26 mouse cellular contexts compared by ENCODE assay signal in genomic region chr11:38060105-38060504, GRCm38 (mm10).
DNase-seq lines count a peak whose midpoint lies in the region; ATAC-seq and TF ChIP-seq lines count a peak whose summit lies in the region.
"Had no signal": no experiment of that assay in that cellular context is flagged by ENCODE, and none has a peak within 500 bp of the region (broad histone marks: within the 10 kb centered on the region; RNA-seq: fewer than 3 reads in every experiment).

No protein-coding gene starts in this region.

- H3K9ac ChIP-seq in embryonic facial prominence, embryonic 14.5 days (ENCODE audit: low read depth, low read length), result no peak overlapping the region
- no peak overlapping the region for H3K9ac ChIP-seq in kidney, embryonic 14.5 days (ENCODE audit: low read depth, low read length)
- H3K9ac ChIP-seq in lung, embryonic 14.5 days, result no peak overlapping the region
- H3K9ac ChIP-seq: embryonic facial prominence, embryonic 12.5 days; forebrain, embryonic 12.5 days; heart, embryonic 12.5 days; hindbrain, embryonic 12.5 days; limb, embryonic 13.5 days; liver, embryonic 12.5 days; midbrain, embryonic 13.5 days had no signal

- H3K27me3 ChIP-seq in embryonic facial prominence, embryonic 14.5 days (replicated peaks; ENCODE audit: control insufficient read depth, insufficient read depth, low read length), result no peaks in the 10 kb centered on the region
- H3K27me3 ChIP-seq in embryonic facial prominence, embryonic 10.5 days (replicated peaks; ENCODE audit: low read depth, poor library complexity, severe bottlenecking), result no peaks in the 10 kb centered on the region
- H3K27me3 ChIP-seq in kidney, embryonic 14.5 days (ENCODE audit: control insufficient read depth, insufficient read depth, low read length), result no peaks in the 10 kb centered on the region
- no peaks in the 10 kb centered on the region for H3K27me3 ChIP-seq in kidney, adult 2 months (replicated peaks; ENCODE audit: control insufficient read depth, insufficient read depth, low read length)
- no peaks in the 10 kb centered on the region for H3K27me3 ChIP-seq in lung, embryonic 14.5 days (ENCODE audit: insufficient read depth, low read length)
- H3K27me3 ChIP-seq: embryonic facial prominence, embryonic 12.5 days; forebrain, embryonic 12.5 days; heart, embryonic 12.5 days; hindbrain, embryonic 12.5 days; limb, embryonic 13.5 days; liver, embryonic 12.5 days; midbrain, embryonic 13.5 days had no signal

- no peak for TF ChIP-seq POLR2A in kidney, adult 2 months (IDR thresholded peaks at IDR 0.05; ENCODE audit: low read depth, low read length)
- no peak for TF ChIP-seq POLR2A in lung, adult 2 months (IDR thresholded peaks at IDR 0.05; ENCODE audit: borderline replicate concordance, extremely low read depth, low read depth, low read length)

- whole genome bisulfite sequencing in embryonic facial prominence, embryonic 14.5 days, result 49% methylated on average over 2 of the region's 2 CpGs
- 78% methylated on average over 2 of the region's 2 CpGs for WGBS in embryonic facial prominence, embryonic 10.5 days
- 59% methylated on average over 2 of the region's 2 CpGs for WGBS in kidney, embryonic 14.5 days
- 42% methylated on average over 2 of the region's 2 CpGs for WGBS in kidney, adult 2 months
- 41% methylated on average over 2 of the region's 2 CpGs for WGBS in lung, embryonic 14.5 days
- 52% methylated on average over 2 of the region's 2 CpGs for WGBS in lung, adult 2 months

- ATAC-seq in embryonic facial prominence, embryonic 14.5 days (ENCODE audit: low read depth), result no peak
- peak; percentile 57; the same call in 1 of the 2 replicates for ATAC-seq in kidney, embryonic 14.5 days (ENCODE audit: low FRiP score, low TSS enrichment)
- ATAC-seq in lung, embryonic 14.5 days (ENCODE audit: insufficient read depth), result no peak
- ATAC-seq: liver, embryonic 12.5 days; midbrain, embryonic 13.5 days had no signal

- DNase-seq in embryonic facial prominence, embryonic 14.5 days (ENCODE audit: low spot score), result peak; percentile 7
- DNase-seq in embryonic facial prominence, embryonic 10.5 days (ENCODE audit: low spot score), result no peak
- no peak for DNase-seq in kidney, adult 2 months
- peak; percentile 14 for DNase-seq in lung, embryonic 14.5 days
- DNase-seq in lung, adult 2 months, result no peak
- peak; percentile 12 for DNase-seq in mesoderm, embryonic 11.5 days (ENCODE audit: low read depth, low spot score)
- DNase-seq: adrenal gland, postnatal 36 days; cerebellum, adult 11-12 months; cerebellum, postnatal 25 days; gastrocnemius, adult 2 months; heart, postnatal 10 days; kidney, postnatal 10 days; layer of hippocampus, postnatal 36 days; lung, adult 18-20 months; right cerebral cortex, postnatal 25 days; spleen, adult 18-20 months; thymus, postnatal 14 days had no signal

- no peak overlapping the region for H3K4me2 ChIP-seq in embryonic facial prominence, embryonic 14.5 days (ENCODE audit: low read depth, low read length)
- no peak overlapping the region for H3K4me2 ChIP-seq in kidney, embryonic 14.5 days (replicated peaks; ENCODE audit: low read depth, low read length)
- no peak overlapping the region for H3K4me2 ChIP-seq in lung, embryonic 14.5 days
- H3K4me2 ChIP-seq: embryonic facial prominence, embryonic 12.5 days; forebrain, embryonic 12.5 days; heart, embryonic 12.5 days; hindbrain, embryonic 12.5 days; limb, embryonic 13.5 days; liver, embryonic 12.5 days; midbrain, embryonic 13.5 days had no signal

- H3K36me3 ChIP-seq in embryonic facial prominence, embryonic 14.5 days (ENCODE audit: control insufficient read depth, insufficient read depth, low read length), result no peaks in the 10 kb centered on the region
- no peaks in the 10 kb centered on the region for H3K36me3 ChIP-seq in embryonic facial prominence, embryonic 10.5 days (replicated peaks)
- no peaks in the 10 kb centered on the region for H3K36me3 ChIP-seq in kidney, embryonic 14.5 days (ENCODE audit: control insufficient read depth, insufficient read depth, low read length)
- no peaks in the 10 kb centered on the region for H3K36me3 ChIP-seq in kidney, adult 2 months (ENCODE audit: control insufficient read depth, insufficient read depth, low read length)
- no peaks in the 10 kb centered on the region for H3K36me3 ChIP-seq in lung, embryonic 14.5 days (ENCODE audit: insufficient read depth)
- H3K36me3 ChIP-seq: embryonic facial prominence, embryonic 12.5 days; forebrain, embryonic 12.5 days; heart, embryonic 12.5 days; hindbrain, embryonic 12.5 days; limb, embryonic 13.5 days; liver, embryonic 12.5 days; midbrain, embryonic 13.5 days had no signal

- H3K9me3 ChIP-seq in embryonic facial prominence, embryonic 14.5 days (ENCODE audit: control insufficient read depth, low read length), result no peaks in the 10 kb centered on the region
- H3K9me3 ChIP-seq in embryonic facial prominence, embryonic 10.5 days, result no peaks in the 10 kb centered on the region
- no peaks in the 10 kb centered on the region for H3K9me3 ChIP-seq in kidney, embryonic 14.5 days (ENCODE audit: control insufficient read depth, low read length)
- no peaks in the 10 kb centered on the region for H3K9me3 ChIP-seq in lung, embryonic 14.5 days (ENCODE audit: low read depth, low read length)
- H3K9me3 ChIP-seq: embryonic facial prominence, embryonic 12.5 days; forebrain, embryonic 12.5 days; heart, embryonic 12.5 days; hindbrain, embryonic 12.5 days; limb, embryonic 13.5 days; liver, embryonic 12.5 days; midbrain, embryonic 13.5 days had no signal

- H3K27ac ChIP-seq in embryonic facial prominence, embryonic 14.5 days (replicated peaks; ENCODE audit: low read depth, low read length), result no peak overlapping the region
- no peak overlapping the region for H3K27ac ChIP-seq in embryonic facial prominence, embryonic 10.5 days (replicated peaks)
- H3K27ac ChIP-seq in kidney, embryonic 14.5 days (ENCODE audit: low read depth, low read length), result no peak overlapping the region
- H3K27ac ChIP-seq in kidney, adult 2 months (ENCODE audit: insufficient read depth, low read depth, low read length), result no peak overlapping the region
- no peak overlapping the region for H3K27ac ChIP-seq in lung, embryonic 14.5 days (ENCODE audit: low read depth)
- H3K27ac ChIP-seq: embryonic facial prominence, embryonic 12.5 days; forebrain, embryonic 12.5 days; gastrocnemius, adult 2 months; hindbrain, embryonic 12.5 days; limb, embryonic 13.5 days; liver, embryonic 12.5 days; midbrain, embryonic 13.5 days had no signal

- no peak overlapping the region for H3K4me3 ChIP-seq in embryonic facial prominence, embryonic 14.5 days (ENCODE audit: low read depth, low read length)
- no peak overlapping the region for H3K4me3 ChIP-seq in embryonic facial prominence, embryonic 10.5 days
- H3K4me3 ChIP-seq in kidney, embryonic 14.5 days (ENCODE audit: low read length), result no peak overlapping the region
- H3K4me3 ChIP-seq in kidney, adult 2 months (ENCODE audit: insufficient read depth, low read depth, low read length), result no peak overlapping the region
- H3K4me3 ChIP-seq in lung, embryonic 14.5 days (ENCODE audit: low read depth, low read length), result no peak overlapping the region
- no peak overlapping the region for H3K4me3 ChIP-seq in lung, adult 2 months (replicated peaks; ENCODE audit: extremely low read depth, low read depth, low read length)
- H3K4me3 ChIP-seq: embryonic facial prominence, embryonic 12.5 days; erythroblast, embryonic 14.5 days; forebrain, embryonic 12.5 days; gastrocnemius, adult 2 months; heart, embryonic 12.5 days; hindbrain, embryonic 12.5 days; limb, embryonic 13.5 days; liver, embryonic 12.5 days; midbrain, embryonic 13.5 days had no signal

- no peaks in the 10 kb centered on the region for H3K4me1 ChIP-seq in embryonic facial prominence, embryonic 14.5 days (ENCODE audit: control insufficient read depth, insufficient read depth, low read length)
- H3K4me1 ChIP-seq in embryonic facial prominence, embryonic 10.5 days, result no peaks in the 10 kb centered on the region
- no peaks in the 10 kb centered on the region for H3K4me1 ChIP-seq in kidney, embryonic 14.5 days (ENCODE audit: control insufficient read depth, insufficient read depth, low read length)
- no peaks in the 10 kb centered on the region for H3K4me1 ChIP-seq in kidney, adult 2 months (ENCODE audit: control insufficient read depth, insufficient read depth, low read length)
- H3K4me1 ChIP-seq in lung, embryonic 14.5 days (ENCODE audit: insufficient read depth), result no peaks in the 10 kb centered on the region
- H3K4me1 ChIP-seq in lung, adult 2 months (ENCODE audit: control insufficient read depth, insufficient read depth, low read length), result no peaks in the 10 kb centered on the region
- H3K4me1 ChIP-seq: embryonic facial prominence, embryonic 12.5 days; forebrain, embryonic 12.5 days; heart, embryonic 12.5 days; hindbrain, embryonic 12.5 days; limb, embryonic 13.5 days; liver, embryonic 12.5 days; midbrain, embryonic 13.5 days had no signal

- no peak for TF ChIP-seq CTCF in kidney, adult 2 months (conservative IDR thresholded peaks at IDR 0.05; ENCODE audit: insufficient read depth, insufficient read length, low read depth, low read length)
- TF ChIP-seq CTCF in lung, embryonic 14.5 days (IDR thresholded peaks at IDR 0.05; ENCODE audit: low read depth), result no peak
- TF ChIP-seq CTCF in lung, adult 2 months (IDR thresholded peaks at IDR 0.05; ENCODE audit: insufficient read depth, low read length), result no peak

Comparison
In these comparisons a context has a peak if more than half of its experiments do, and no peak if none do; other contexts are left out.
1. DNase-seq: peak in embryonic facial prominence, embryonic 14.5 days (single experiment), lung, embryonic 14.5 days (single experiment) and mesoderm, embryonic 11.5 days (single experiment); none in embryonic facial prominence, embryonic 10.5 days (single experiment), kidney, adult 2 months (single experiment) and lung, adult 2 months (single experiment).